Mouse (Mus musculus): ENCODE measurements at regions not wholly inside any gene's neighbourhood (a gene's known extent, or its start where the extent isn't known, plus 50 kb on each side); places are given as distances from the start of the nearest gene placed in this dataset.
A peak's percentile ranks its signal among the peaks of the same experiment; 100 is the strongest.

DNA sequence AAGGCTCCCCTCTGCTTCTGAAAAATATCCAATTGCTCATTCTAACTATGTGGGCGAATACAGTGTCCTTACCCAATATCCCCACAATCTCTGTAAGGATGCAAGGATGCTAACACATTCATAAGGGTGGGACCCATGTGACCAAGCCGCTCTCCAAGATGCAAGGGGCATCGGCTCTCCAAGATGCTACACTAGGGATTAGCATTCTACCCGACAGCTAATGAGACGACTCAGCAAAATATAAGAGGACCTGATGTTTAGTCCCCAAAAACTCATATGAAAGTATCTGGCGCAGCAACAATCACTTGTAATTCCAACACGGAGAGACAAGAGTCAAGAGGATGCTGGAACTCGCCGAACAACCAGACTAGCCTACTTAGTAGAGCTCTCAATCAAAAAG is 299.6 kb upstream of the Jmjd1c start:
- no peak for DNase-seq (ENCODE audit: low read depth, low spot score)

DNA sequence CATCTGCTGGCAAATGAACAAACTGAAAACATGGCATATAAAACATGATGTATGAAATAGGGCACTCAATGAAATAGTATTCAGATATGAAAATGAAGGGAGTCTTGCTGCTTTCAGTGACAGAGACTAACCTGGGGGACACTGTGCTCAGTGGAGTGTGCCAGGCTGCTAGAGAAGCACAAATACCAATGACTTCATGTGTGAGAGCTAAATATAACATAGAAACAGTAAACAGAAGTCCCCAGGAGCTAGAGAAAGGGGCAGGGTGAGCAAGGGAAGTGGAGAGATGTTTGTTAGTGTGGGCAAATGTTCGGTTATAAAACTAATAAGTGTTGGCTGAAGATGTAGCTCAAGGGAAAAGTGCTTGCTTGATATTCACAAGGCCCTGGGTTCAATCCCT is 293.2 kb upstream of the Jmjd1c start:
- no peak for DNase-seq (ENCODE audit: low read depth, low spot score)

DNA sequence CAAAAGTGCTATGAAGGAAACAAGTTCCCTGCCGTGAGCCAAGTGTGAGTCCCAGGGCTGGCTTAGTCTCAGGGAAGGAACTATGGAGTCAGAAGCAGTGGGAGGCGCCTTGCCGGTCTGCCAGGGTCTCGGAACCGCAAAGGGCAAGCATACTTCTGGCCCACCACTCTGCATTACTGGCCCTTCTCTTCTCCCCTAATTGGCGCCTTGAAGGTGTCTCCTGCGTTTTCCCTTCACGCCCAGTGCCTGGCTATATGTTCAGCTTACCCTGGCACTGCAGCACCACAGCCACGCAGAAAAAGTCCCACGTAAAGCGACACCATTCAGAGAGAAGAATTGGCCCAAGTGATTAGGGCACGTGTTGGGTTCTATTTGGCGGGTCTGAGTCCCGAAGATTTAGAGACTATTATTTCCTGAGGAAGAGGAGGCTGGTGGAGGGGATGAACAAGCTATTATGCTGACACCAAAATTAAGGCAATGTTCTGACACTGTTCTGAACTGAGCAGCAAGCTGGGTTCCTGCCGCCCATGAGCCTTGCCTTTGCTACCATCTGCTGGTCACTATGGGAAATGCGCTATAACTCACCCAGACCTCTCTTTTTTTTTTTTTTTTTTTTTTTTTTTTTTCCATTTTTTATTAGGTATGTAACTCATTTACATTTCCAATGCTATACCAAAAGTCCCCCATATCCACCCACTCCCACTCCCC is 288.5 kb upstream of the Jmjd1c start:
- no peak for DNase-seq (ENCODE audit: low read depth, low spot score)

DNA sequence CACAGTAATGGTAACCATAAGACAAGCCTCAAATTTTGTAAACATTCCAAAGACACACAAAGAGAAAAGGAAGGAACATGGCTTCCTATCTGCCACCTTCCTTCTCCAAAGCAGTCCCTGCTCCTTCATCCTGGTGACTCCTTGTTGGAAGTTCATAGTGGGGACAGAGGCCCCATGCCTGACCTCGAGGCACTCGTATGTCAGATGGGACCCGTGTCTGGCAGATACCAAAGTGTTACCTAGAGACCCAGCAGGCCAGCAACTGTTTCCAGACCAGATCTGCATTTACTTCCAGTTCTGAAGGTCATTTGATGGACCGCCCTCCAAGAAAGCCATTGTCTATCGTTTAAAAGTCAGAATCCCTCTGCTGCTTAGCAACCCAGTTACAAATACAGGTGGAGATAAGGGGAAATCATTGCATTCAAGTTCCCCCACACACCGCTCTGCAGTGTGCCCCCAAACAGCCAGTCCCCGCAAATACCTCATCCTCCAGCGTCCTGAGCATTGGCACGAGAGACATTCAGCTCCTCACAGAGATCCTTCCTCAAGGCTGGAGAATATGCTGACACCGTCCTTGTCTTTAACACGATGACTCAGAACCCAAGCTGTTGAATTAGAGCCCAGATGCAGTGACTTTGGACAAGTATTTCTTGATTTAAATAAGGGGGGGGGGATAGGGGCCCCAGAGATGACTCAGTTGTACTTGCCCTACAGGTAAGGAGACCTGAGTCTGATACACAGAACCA is 283.2 kb upstream of the Jmjd1c start:
- no peak for DNase-seq (ENCODE audit: low read depth, low spot score)

DNA sequence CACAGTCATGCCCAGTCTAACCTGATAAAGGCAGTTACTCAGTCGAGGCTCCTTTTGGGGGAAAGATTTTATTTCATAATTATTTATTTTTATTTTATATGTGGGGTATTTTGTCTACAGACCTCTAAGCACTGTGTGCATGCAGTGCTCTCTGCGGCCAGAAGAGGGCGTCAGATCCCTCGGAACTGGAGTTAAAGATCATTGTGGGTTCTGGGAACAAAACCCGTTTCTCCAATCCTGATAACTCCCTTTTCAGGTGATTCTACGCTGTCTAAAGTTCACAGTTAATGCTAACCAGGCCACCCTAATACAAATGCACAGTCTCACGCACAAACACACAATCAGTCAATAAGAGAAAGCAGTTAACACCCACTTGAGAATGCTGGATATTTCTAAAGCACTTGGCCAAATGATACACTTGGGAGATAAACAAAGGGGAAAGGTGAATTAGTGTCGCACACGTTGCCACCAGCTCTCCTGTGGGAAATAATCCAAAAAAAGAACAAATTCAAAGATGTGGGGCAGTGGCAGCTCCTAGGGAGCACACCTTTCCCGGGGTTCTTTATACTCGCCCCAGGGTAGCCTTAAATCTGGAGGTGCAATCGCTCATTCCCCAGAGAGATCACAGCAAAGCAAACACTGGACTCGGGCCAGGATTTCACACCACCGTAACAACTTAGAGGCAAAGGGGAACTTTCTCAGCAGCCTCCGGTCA is 281.9 kb upstream of the Jmjd1c start:
- DNase-seq (ENCODE audit: low read depth, low spot score): no peak

DNA sequence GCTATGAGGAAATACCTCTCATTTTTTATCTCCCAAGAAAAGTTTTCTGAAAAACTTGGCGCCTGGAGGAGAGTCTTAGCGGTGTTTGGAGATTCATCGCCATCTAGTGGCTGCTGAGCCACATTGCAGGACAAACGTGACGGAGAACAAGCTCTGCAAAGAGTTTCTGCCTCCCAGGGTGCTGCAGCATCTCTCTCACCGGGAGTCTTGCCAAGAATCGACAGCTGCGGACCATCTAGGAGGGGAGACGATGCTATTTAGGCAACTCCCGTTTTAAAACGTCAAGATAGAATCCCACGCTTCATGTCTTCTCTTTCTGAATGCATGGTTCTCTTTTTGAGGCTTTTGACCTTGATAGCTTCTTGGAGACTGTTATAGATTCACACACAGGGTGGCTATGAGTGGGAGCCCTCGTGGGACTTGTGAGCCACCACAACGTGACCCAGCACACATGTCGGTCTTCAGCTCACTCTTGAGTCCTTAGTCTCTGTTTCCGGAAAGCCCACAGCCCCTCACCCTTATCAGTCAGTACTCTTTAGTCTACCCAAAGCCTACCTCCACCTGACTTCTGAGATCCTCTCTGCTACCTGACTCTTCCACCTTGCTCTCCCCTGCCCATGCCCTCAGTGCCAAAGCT is 281.2 kb upstream of the Jmjd1c start:
- DNase-seq (ENCODE audit: low read depth, low spot score): peak; percentile 77

DNA sequence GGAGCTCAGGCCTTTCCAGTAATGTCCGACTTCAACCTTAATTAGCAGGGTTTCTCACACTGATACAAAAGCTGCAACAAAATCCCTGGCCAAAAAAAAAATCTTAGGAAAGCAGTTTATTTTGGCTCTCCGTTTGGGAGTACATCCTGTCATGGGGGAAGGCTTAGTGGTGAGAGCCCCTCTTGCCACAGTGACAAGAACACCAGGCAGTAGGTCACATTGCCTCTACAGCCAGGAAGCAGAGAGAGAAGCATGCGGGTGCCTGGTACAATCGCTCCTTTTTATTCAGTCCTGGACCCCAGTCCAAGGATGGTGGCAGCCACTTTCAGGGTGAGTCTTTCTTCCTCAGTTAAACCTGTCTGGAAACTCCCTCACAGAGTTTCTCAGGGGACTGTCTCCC is 280.0 kb upstream of the Jmjd1c start:
- no peak for DNase-seq (ENCODE audit: low read depth, low spot score)

DNA sequence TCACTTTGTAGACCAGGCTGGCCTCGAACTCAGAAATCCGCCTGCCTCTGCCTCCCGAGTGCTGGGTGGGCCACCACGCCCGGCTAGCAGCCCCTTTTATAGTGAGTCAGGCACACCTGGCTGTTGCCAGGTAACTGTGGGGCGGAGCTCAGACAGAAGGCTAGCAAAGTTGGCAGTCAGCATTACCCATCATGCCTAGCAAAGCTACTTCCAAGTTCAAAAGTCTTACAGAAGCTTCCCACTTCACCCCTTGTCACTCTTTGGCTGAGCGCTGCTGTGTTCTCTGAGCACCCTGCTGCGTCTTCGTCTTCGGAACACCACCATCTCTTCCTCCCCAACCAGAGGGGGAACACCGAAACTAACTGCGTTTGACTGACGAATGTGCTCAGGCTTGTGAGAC is 279.1 kb upstream of the Jmjd1c start:
- no peak for DNase-seq (ENCODE audit: low read depth, low spot score)

DNA sequence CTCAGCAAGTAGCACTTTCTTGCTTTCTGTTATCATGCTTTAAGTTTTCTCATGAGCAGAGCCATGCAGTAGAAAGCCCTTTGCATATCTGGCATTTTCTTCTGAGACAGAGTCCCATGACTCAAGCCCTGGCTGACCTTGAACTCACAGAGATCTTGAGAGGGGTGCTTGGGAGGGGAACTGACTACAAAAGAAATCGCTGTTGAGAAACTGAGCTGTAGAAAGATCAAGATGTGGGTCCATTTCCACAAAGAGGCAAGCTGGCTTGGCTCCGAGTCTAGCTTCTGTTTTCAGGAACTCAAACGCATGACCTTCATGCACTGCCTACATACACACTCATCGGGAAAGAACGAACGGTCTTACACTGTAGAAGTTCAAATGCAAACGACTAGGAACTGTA is 278.0 kb upstream of the Jmjd1c start:
- no peak for DNase-seq (ENCODE audit: low read depth, low spot score)

DNA sequence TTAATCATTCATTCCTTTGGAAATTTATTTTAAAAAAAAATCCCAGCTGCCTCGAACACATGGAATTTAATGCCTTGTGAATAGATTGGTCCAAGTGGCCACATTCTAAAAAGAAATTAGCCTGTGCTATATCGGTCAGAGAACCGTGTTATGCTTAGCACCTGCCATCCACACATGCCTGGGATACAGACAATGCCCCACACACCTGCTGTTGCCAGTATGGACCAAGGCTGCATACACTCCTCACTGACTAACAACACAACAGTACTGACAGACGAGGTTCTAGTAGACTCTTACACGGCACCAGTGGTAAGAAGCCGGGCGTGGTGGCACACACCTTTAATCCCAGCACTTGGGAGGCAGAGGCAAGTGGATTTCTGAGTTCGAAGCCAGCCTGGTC is 276.4 kb upstream of the Jmjd1c start:
- no peak for DNase-seq (ENCODE audit: low read depth, low spot score)

DNA sequence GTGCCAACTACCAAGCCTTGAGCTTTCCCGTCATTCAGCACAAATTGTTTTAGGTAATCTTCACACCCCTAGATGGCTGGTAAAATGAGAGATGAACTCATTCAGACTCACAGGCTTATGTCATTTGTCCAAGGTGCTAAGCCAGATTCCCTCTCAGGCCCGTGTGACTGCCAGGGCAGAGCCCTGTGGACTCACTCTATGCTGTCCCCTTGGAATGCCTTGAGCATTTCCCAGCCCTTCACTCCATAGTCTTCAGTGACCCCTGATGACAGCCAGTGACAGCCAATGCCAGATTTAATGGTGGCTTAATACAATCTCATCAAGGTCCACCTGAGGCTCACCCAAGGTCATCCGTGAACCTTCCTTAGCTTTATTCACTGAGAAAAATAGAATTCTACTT is 270.2 kb upstream of the Jmjd1c start:
- no peak for DNase-seq (ENCODE audit: low read depth, low spot score)

DNA sequence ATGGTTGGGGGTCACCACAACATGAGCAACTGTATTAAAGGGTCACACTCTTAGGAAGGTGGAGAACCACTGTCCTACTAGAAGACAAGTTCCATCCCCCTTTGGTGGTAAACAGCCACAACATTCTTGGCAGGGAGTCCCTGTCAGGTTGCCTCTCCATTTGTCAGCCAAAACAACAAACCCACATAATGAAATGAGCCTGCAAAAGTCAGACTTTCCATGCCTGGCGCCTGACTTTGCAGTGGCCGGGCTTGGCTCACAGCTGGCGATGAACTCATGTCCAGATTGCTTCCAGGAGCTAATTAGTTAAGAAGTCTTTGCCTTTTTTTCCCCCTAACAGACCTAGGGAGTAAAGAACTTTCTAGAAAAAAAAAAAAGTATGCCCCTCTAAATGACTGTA is 269.6 kb upstream of the Jmjd1c start:
- peak; percentile 34 for DNase-seq (ENCODE audit: low read depth, low spot score)

DNA sequence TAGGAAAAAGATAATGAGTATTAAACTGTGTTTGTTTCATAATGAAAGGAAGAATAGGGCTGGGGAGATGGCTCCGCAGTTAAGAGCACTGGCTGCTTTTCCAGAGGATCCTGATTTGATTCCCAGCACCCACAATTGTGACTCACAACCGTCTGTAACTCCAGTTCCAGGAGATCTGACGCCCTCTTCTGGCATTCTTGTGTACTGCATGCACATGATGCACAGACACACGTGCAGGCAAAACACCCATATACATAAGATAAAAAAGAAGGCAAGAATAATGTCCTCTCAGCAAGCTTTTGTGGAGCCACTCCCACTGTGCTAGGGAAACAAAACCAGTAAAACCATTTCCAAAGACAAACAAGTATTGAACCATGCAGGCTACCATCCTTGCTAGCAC is 261.0 kb upstream of the Jmjd1c start:
- DNase-seq (ENCODE audit: low read depth, low spot score): no peak

DNA sequence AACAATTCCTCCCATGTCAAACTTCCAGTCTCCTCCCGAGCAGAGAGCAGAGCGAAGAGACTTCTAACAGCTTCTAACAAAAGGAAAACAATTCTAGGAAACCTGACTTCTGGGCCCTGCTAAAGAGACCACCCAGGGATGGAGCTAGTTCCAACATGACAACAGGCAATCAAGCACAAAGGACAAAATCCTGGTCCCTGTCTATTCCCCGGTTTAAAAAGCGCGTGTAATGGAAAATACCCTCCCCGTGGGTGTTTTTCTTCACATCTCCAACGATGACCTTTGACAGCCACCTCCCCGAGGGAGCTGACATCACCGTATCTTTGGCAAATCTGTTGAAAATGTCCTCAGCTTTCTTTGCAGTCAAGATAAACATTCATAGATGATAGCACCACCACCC is 256.9 kb upstream of the Jmjd1c start:
- DNase-seq (ENCODE audit: low read depth, low spot score): peak; percentile 61

DNA sequence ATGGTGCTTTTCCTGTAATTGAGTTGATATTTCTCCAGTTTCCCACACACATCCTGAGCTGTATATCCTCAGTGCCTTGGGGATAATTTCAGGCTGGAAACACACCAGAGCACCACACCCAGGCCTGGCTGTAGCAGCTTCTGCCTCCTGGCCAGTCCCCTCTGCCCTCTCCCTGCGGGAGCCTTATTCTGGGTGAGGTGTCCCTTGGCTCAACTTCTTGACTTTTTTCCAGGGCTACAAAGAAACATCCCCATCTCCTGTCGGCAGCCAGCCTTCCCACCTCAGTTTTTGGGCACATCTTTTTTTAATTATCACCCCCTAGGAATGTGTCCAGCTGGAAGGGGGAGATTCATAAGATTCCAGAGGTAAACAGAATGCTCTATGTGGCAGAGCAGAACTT is 252.7 kb upstream of the Jmjd1c start:
- peak; percentile 64 for DNase-seq (ENCODE audit: low read depth, low spot score)

DNA sequence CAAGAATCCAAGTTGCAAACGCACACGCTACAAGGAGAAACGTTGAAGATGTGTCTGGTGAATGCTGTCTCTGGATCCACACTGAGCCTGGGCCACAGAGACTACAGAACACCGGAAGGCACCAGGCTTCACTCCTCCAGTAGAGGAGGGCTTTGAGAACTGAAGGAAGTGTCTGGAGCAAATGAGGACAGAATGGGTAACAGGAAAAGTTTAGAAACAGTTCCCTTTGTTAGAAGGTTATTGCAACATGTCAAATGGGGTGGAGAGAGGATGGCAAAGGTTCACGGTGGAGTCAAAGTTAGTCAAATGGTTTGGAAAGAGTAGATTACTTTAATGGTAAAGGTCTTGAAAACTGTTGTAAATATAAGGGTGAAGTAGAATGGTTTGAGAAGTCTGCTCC is 247.1 kb upstream of the Jmjd1c start:
- DNase-seq (ENCODE audit: low read depth, low spot score): no peak

DNA sequence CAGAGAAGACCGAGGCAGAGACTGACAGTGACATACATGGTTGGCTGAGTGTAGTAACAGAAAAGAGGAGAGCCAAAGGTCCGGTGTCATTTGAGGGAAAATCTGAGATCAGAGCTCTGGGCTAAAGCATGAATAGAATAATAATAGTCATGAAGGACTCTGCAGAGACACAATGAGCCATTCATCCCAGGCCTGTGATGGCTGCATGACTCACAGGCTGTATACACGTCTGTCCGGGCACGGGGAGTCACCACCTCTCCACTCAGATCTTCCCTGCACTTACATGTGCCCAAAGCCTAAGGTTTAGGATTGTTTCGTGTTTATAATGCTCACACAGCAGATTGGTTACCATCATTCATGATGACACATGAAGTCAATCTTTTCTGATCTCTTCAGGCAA is 246.2 kb upstream of the Jmjd1c start:
- DNase-seq (ENCODE audit: low read depth, low spot score): no peak

DNA sequence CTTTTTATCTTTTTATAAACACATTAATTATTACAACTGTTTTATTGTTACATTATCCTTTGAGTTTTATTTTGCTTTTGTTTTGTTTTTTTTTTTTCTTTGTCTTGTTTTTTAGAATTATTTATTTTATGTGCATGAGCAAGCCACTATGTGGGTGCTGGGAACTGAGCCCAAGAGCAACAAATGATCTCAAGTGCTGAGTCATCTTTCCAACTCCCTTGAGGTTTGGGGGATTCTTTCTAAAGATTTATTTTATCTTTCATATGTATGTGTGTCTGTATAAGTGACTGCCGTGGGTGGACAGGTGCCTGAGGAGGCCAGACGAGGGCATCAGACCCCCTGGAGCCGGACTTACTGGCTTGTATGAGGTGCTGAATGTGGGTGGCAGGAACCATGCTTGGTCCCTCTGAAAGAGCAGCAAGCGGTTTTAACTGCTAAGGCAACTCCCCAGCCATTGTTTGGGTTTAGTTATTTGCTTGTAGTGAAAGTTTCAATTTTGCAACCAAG is 244.9 kb upstream of the Jmjd1c start:
- DNase-seq (ENCODE audit: low read depth, low spot score): no peak

DNA sequence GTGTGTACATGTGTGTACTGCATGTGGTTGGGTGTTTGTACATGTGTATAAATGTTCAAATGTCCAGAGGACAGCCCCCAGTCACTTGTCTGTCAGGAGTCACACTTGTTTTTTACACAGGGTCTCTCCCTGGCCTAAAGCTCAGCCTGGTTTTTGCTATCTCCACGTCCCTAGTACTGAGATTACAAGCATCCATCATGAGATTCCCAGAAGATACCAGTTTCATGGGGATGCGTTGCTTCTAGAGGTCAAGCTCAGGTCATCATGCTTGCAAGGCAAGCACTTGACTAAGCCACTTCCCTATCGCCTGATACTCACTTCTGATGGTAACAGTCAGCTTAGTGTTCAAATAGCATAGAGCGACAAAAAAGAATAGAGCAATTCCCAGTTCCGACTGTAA is 244.1 kb upstream of the Jmjd1c start:
- DNase-seq (ENCODE audit: low read depth, low spot score): no peak

DNA sequence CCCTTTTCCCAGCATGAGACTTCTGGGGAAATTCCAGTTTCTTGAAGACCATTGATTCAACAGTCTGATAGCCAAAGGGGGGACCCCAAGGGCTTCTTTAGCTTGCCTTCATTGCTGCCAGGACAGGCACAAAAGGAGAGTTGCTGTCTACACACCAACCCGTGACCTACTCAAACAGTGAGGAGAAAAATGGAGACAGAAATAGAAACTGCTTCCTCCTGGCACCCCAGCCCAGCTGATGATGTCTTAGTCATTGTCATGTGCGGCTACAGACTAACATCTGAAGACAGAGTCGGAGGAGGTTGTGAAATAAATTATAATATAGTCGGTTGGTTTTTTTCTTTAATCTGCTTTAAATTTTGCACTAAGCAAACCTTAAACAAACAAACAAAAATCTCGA is 243.2 kb upstream of the Jmjd1c start:
- DNase-seq (ENCODE audit: low read depth, low spot score): peak; percentile 36

DNA sequence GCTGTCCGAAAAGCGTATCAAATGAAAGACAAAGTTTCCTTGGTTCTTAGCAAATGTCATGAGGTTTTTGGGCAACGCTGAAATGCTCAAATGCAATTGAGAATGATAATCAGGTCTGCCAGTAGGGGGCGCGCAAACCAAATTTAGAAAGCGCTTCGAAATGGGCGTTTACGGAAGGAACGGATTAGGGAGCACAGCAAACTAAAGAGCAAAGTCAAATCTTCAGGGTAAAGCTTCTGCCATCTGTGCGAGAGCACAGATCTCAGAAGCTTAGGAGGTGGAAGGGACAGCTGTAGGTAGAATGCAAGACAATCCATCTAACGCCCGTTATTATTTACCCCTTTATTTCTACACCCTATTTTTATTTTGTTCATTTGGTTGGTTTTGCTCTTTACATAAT is 242.7 kb upstream of the Jmjd1c start:
- DNase-seq (ENCODE audit: low read depth, low spot score): peak; percentile 71

DNA sequence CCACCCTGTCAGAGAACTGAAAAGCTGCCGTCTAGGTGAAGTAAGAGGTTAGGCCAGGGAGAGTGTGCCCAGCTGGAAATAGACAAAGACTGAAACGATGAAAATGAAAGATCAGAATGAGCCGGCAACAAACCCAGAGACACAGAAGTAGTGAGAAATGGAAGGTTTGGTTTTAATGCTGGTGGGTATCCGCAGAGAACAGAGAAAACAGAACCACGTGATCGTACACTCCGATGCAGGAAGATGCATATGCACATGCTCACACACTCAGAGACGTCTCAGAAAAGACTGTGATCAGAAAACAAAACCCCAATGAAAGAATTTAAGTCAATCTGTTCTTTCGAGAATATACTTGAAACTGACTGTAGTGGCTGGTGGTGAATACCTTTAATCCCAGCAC is 241.0 kb upstream of the Jmjd1c start:
- no peak for DNase-seq (ENCODE audit: low read depth, low spot score)

Measured in skeletal muscle tissue, adult 2 months (tissue).